Mouse (Mus musculus): ENCODE measurements around the gene Txlnb. TPM values are rescaled to one million over a fixed set of nuclear protein-coding genes. Genes with fewer than 3 reads are reported as not detected.
"Not testable (repeated sequence)": the region's sequence is repeated elsewhere in the genome, so short reads cannot be mapped to it uniquely, and the experiment has no call there.

The Txlnb gene
- total RNA-seq, 4 experiments from 2014 or later: 0.99 to 1.8 (median 1.2) TPM

DNA sequence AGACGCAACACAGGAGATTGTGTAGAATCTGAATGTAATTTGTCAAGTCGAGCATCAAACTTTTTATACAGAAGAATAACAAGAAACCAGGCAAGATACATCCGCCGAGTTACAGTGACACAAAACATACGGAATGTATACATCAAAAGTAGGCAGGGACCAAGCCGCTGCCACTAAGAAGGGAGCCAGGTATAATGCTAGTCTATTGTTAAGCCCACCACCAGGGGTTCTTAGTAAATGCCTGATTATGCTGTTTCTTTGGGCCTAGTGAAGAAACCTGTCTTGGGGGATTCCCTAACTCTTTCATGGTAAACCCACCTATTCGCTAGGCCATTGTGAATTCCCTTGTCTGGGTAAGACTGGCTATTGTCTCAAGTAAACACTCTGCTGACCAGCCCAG lies 24.4 kb downstream of the Txlnb start:
- DNase-seq (ENCODE audit: low spot score in 2 of 2): not testable (repeated sequence)

DNA sequence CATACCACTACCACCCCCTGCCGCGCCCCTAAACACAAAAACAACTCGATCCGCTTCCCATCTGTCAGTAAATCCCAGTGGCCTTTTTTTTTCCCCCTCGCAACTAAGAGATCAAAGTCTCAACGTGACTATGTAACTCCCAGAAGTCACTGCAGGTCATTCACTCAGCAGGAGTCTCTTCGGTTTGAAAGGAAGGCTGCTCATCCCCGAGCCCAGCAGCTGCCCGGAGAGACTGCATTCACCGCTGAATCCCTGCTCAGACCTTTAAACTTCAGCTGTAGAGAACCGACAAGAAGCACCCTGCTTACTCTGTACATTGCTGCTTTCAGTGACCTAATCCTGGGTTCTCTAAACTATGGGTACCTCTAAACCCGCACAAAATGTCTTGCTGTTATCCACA lies 31.4 kb downstream of the Txlnb start:
- DNase-seq (ENCODE audit: low spot score in 2 of 2): no peak

DNA sequence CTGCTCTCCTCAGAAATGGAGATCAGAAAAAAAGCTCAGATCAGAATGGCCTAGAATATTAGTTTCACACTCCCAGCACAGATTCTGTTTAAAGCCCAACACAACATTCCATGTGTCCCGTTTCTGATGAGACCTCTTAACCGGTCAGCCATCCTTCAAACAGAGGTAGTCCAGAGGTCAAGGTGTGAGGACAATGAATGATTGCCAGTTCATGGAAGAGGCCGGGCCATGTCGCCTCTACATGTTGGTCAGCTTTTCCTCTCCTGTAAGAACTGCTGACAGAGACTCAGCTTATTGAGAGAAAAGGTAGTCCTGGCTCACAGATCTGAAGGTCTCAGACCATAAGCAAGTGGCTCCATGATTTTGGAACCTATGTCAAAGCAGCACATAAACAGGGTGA lies 33.2 kb downstream of the Txlnb start:
- no peak for DNase-seq (ENCODE audit: low spot score in 2 of 2)

DNA sequence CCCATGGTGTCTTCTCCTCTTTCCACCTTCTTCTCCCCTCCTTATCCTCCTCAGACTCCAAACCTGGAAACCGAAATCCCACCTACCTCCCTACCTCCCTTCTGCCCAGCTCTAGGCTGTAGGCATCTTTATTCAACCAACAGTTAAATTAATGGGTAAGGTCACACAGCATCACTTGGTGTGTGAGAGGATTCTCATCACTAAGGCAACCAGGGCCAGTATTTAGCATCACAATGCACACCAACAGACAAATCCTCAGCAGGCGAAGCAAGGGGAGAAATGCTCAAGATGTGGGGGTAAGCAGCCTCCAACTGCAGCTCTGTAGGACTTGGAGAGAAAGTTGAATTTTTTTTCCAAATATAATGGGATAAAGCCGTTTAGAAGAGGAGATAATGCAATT lies 35.0 kb downstream of the Txlnb start:
- DNase-seq (ENCODE audit: low spot score in 2 of 2): no peak

DNA sequence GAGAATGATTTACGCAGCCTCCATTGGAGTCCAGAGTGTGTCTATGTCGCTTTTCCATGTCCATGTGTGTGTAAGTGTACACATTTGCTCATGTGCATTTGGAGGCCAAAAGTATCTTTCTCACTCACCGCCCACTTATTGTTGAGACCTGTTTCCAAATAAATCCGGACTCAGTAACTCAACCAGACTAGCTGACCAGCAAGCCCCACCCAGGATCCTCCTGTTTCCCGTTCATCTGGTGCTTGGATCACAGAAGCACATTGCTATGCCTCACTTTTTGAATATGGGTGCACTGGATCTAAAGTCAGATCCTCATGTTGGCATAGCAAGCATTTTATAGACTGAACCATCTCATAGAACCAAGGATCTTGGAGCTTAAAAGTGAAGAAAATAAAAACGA lies 39.0 kb downstream of the Txlnb start:
- DNase-seq (ENCODE audit: low spot score in 2 of 2): no peak

DNA sequence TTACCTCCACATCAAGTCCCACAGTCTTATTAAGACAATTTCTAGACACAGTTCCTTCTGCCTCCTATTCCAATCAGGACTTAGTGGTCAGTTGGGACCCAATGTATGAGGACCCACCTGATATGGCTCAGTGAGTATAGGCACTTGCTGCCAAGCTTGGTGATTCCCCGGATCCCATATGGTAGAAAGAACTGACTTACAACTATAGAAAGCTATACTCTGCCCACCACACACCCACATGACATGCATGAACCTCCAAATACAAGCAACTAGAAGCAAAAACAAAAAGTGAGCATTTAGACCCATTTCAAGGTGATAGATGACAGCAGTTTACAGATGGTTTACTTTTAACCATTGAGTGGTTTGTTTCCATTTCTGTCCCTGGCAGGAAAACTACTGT lies 40.2 kb downstream of the Txlnb start:
- no peak for DNase-seq (ENCODE audit: low spot score in 2 of 2)

DNA sequence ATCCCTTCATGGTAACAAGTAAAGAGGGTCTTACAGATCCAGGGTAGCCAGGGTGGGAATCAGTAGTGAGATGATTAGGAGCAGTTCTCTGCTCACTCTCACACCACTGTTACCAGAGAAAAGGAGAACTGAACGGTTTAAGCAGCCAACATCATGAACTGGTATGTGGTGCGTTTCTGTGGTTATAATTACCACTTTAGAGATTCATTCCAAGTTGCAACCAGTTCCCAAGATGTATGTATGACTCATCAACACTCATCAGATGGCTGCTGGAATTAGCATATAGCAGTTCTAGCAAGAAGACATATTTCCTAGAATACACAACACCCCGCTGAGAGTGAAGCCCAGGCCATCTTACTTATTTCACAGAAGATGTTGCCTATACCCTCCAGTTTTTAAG lies 46.0 kb downstream of the Txlnb start:
- DNase-seq (ENCODE audit: low spot score in 2 of 2): no peak

DNA sequence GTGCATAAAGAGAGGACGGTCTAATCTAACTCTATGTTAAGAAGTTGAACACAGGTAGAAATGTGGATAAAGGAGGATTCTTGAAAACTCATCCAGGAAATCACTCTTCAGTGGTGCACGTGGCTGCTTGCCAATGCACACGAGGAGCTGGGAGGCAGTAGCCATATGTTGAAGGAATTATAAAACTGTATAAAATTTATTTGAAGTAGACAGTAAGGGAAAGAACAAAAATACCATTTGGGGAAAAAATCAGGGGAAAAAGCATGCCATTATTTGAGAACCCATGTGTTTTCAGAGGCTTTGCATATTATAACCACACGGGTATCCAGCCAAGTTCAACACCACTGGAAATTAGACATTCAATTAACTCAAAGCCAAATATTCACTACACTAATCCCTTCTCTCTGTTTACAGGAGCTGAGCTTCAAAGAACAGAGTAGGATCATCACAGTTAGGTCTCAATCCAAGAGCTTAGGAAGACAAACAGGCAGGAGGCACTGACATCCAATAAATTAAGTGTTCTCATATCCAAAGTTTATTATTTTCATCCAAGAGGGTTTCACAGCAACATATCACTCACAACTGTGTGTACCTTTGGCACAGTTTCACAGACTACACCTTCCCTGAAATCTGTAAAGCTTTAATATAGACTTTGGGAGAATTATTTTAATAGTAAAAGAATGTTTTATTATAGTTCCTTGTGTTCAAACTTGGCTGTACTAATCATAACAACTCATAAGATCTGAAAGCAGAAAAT lies 48.9 kb downstream of the Txlnb start:
- DNase-seq (ENCODE audit: low spot score in 2 of 2): peak in 1 of 2 experiments; percentile 25

DNA sequence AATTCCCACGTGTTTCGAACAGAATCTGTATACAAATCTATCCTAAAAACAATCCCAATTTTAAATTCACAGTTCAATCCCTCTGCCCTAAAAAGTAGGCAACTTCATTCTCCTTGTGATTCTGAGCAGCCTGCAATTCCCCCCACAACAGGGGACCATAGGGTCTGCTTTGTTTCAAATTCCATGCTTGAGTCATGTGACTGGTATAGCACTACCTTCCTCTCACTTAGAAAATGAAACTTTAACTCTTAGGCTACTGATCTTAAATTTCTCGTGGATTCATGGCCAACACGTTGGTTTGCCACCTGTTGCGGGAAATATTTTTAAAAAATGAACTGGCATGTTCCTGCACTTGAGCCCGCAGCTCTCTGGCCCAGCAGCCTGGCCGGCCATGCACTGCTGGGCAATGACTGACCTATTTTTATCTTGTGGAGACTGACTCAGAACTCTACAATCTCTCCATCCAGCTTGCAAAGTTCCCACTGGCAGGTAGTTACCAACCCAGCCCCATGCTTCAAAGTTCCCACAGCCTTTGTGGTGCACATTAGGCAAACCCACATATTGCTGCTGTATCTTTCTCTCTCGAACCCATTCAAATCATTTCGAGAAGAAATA lies 61.7 kb downstream of the Txlnb start:
- DNase-seq (ENCODE audit: low spot score in 2 of 2): no peak

DNA sequence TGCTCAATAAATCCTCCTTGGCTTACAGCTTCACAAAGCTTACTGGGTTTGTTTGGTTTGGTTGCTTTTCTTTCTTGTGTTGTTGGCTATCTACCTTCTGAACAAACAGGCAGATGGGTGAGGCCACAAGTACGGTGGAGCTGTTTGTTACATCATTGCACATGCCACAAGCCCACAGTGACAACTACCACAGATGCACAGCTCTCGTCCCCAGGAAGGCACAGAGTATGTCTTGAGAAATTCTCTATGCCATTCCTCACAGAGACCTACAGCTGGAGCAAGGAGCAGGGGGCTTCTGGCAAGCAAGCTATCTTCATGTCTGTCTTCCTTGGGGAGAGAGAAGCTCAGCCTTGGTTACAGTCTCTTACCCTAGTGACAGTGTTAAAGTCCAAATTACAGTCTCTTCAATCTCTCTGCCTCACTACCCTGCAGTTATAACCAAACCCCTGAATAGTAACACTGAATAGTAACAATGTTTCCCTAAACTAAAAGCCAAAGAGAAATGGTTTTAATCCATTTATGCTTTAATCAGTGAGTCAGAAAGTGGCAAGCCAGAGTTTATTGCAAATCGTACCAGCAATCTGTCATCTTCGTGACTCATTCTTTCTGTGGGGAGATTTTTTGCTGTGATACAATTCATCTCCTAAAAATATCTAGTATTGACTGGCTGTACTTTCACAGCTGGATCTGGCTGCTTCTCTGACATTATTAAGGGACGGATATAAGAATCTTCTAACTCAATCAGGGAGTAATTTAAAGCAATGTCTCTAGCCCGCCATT lies 64.9 kb downstream of the Txlnb start:
- DNase-seq (ENCODE audit: low spot score in 2 of 2): peak in 1 of 2 experiments; percentile 8

DNA sequence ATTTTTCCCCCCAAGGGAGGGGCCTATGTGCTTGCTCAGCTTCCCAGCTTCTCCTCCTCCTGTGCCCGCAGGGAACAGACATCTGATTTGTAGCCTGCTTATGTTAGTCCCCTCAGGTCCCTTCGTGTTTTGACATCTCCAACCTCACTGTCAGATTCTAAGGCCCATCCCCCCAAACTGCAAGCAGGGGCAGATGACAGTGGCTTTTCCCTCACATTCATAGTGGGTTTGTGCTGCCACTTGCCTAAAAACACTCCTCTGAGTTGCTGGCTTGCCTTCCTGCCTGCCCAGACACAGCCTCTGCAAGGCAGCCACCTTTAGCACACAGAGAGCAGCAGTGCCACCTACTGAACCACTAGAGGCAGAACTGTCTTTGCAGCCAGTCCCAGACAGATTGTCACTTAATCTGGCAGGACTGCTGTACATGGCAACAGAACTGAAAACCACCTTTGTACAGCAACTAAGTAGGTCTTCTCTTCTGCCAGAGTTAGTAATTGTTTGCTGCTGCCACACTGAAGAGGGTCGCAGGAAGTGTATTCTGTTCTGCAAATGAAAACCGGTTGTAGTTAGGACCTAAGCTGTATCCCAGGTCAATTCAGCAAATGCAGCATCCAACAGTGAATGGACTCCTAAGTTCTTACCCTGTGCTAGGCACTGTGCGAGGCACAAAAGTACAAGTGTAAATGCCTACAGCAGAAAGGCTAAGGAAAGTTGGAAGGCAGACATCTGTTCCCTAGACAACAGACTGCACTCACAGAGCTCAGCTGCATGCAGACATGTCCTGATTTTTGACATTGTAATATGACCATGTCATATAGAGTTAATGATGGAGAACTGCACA lies 74.0 kb downstream of the Txlnb start:
- DNase-seq (ENCODE audit: low spot score in 2 of 2): peak; percentile 69 to 73

DNA sequence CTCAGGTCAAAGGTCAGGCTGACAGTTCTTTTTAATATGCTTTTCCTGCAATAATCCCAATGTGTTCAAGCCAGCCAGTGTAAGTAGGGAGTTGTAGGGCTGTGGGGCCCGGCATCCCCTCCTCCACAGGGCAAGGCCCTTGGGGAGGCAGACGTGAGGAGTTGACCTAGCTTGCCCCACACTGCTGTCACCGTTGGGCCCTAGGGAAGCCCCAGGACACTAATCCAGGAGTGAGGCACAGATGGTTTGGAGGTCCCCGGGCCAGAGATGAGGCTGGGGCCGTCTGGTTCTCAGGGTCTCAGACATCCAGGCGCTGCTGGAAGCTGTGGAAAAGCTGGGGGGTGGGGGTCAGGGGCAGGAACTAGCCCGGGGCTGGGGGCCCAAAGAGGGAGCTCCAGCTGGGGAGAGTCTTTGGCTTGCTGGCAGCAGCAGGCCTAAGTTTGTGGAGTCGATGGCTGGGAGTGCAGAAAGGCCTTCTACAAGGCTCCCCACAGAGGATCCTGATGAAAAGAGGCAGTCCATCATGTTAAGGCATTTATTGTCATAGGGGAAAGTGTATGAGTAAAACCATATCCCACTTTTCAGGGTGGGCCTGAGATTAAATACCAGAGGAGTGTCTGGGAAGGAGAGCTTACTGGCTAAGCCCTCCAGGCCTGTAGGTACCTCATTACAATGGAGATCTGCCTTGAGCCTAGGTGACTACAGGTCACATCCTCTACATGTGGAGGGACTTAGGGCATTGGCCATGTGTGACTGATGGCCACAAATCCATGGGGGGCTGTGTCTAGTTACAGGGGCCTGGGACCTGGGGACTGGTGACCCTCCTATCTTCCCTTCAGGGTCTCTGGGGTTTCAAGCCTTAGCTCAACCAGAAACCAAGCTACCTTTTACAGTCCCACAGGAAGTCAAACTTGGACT lies 82.2 kb downstream of the Txlnb start:
- no peak for DNase-seq (ENCODE audit: low spot score in 2 of 2)

DNA sequence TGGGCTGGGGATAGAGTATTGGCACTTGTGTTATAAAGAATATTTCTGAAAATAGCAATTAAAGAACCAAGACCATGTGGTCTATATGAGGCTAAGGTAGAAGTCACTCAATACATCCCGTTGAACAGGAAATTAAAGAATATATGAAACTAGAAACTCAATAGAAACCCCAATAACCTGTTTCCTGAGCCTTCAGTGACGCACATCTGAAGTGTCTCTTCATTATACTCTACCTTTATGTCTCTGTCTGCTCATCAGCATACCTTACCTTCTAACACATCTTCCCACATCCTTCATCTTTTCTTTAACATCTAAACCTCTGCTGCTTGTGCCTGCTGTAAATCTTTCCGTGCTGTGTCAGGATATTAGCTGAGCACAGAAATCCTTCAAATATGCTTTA lies 84.0 kb downstream of the Txlnb start:
- DNase-seq (ENCODE audit: low spot score in 2 of 2): no peak

DNA sequence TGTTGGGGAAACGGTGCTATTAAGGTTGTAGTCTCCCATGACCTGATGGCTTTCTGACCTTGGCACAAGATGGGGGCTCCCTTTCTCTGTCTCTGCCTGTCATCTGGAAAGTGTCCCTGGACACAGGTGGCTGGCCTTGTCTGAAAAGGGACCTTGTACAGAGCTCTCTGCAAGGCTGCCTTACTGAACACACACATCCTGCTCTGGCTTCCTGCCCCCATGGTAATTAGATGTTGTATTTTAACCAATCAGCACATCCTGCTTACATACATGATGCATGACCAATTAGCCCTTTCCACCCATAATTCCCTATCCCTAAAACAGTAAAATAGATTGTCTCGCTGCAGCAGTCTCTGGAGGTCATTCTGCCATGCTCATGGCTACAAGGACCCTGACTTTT lies 84.7 kb downstream of the Txlnb start:
- DNase-seq (ENCODE audit: low spot score in 2 of 2): no peak

Other genes starting within 250 kb of the Txlnb start
- 10 to 100 TPM; 27.9 to 31.6 (median 29.2) TPM for gene Cited2, start 73.0 kb upstream of the Txlnb start, total RNA-seq (2022)
- gene Heca, start 151.8 kb downstream of the Txlnb start, total RNA-seq (2022): 10 to 100 TPM; 29.8 to 32.3 (median 30.1) TPM
- 10 to 100 TPM; 21.8 to 36.0 (median 28.9) TPM for gene Abracl, start 227.1 kb downstream of the Txlnb start, total RNA-seq (2022)